Mouse (Mus musculus) G1E (cell line): ENCODE data around the gene Akap13.

ENCODE experiments used
- CTCF ChIP-seq: IDR thresholded peaks from 2 replicates; pipeline ENCODE4 v1.5.1; 2012; ENCODE audit warnings: low read depth, low read length, inconsistent platforms, mixed read lengths
- TAL1 ChIP-seq: conservative IDR thresholded peaks from 2 replicates; pipeline ENCODE4 v1.6.1; 2012; ENCODE audit warnings: low read depth, low read length, inconsistent platforms, mixed read lengths

- no peak for TF ChIP-seq CTCF
- no peak for TF ChIP-seq TAL1
These were observed 184.7 kb downstream of the Akap13 start for GRCm38 (mm10) chr7:75640074-75640473.
